Mouse (Mus musculus): ENCODE results near the gene Dchs1. TPM values are rescaled to one million over a fixed set of nuclear protein-coding genes. Genes with fewer than 3 reads are reported as not detected.

Gene Dchs1
- polyA plus RNA-seq, 1 experiment: 3.2 TPM

DNA sequence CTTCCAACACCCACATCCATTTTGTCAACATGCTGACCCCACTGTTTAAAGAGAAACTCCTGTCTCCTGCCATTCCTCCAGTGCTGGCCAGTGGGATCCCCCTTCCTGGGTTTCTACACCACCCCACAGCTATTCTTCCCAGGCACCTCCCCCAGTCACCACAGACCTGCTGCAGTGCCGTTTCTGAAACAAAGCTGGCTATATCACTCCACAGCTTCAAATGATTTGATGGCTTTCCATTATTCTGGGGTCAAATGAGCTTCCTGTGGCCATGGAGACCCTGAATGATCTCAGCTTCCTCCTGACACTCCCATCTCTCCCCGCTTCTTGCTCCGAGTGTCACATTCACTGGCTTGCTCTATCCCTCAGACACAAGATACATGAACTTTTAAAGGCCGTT is 2.9 kb downstream of the Dchs1 start:
- H3K27ac ChIP-seq (ENCODE audit: control insufficient read depth, insufficient read depth, low read depth, low read length): no peak overlapping the region
- H3K4me1 ChIP-seq (ENCODE audit: control insufficient read depth, insufficient read depth, low read length): peaks cover 10% of the 10 kb centered on the region
- TF ChIP-seq POLR2A (IDR thresholded peaks at IDR 0.05; ENCODE audit: control insufficient read depth, low read depth, low read length) (no peak), CTCF (IDR thresholded peaks at IDR 0.05; ENCODE audit: control insufficient read depth, insufficient read depth, insufficient replicate concordance, low read depth, low read length) (no peak)
- no peak overlapping the region for H3K4me3 ChIP-seq (ENCODE audit: control insufficient read depth, low read depth, low read length)
- no peaks in the 10 kb centered on the region for H3K36me3 ChIP-seq (ENCODE audit: control insufficient read depth, insufficient read depth, low read length)
- peaks cover 4% of the 10 kb centered on the region; the same call in 1 of the 2 replicates for H3K27me3 ChIP-seq (ENCODE audit: control insufficient read depth, insufficient read depth, low read length)

DNA sequence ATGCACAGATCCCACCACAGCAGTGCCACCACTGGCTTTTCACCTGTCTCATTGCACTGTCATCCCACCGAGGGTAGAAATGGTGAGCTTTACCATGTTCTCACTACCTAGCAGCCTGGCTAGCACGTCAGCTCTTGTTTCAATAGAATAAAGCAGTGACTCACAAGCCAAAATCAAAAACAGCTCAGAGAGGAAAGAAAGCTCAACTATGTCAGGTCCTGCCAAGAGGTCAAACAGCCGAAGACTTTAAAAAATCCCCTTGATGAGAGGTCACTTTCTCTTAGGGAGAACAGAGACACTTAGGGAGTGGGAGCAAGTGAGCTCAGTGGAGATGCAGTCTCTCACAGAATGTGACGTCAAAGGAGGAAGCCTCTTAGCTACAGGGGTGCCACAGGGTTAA is 3.6 kb downstream of the Dchs1 start:
- no peaks in the 10 kb centered on the region for H3K36me3 ChIP-seq (ENCODE audit: control insufficient read depth, insufficient read depth, low read length)
- peaks cover 10% of the 10 kb centered on the region for H3K4me1 ChIP-seq (ENCODE audit: control insufficient read depth, insufficient read depth, low read length)
- H3K4me3 ChIP-seq (ENCODE audit: control insufficient read depth, low read depth, low read length): no peak overlapping the region
- peaks cover 4% of the 10 kb centered on the region; the same call in 1 of the 2 replicates for H3K27me3 ChIP-seq (ENCODE audit: control insufficient read depth, insufficient read depth, low read length)
- no peak for TF ChIP-seq CTCF (IDR thresholded peaks at IDR 0.05; ENCODE audit: control insufficient read depth, insufficient read depth, insufficient replicate concordance, low read depth, low read length)
- no peak overlapping the region for H3K27ac ChIP-seq (ENCODE audit: control insufficient read depth, insufficient read depth, low read depth, low read length)

DNA sequence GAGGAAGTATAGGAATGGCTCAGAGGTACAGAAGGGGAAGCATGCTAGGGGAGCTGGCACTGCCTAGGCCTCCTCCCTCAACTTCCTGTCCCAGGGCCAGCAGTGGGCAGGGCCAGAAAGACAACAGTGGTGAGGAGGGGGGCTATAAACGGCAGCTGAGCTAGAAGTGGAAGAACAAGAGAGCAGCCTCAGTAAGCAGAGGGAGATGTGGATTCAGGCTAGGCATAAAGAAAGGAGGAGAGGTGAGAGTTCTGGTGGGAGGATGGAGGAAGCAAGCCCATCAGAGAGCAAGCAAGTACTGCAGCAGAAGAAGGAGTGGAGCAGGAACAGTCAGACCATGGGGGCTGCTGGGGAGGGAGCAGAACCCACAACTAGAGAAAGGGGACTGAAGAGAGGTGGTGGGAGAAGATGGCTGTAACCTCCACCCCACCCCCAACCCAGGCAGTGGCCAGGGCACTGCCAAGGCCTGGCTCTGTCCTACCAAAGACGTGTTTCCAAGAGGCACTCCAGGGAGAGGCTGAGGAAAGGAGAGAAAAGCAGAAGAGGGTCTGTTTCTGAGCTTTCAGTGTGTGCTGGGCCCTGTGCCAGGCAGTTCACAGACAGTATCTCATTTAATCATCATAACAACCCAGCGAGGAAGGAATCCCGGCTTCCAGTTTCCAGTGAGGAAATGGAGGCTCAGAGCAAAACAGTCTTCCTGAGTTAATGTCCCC is 8.7 kb downstream of the Dchs1 start:
- Histone ChIP-seq H3K4me3 (ENCODE audit: control insufficient read depth, low read depth, low read length) (no peak overlapping the region), H3K36me3 (ENCODE audit: control insufficient read depth, insufficient read depth, low read length) (no peaks in the 10 kb centered on the region), H3K27ac (ENCODE audit: control insufficient read depth, insufficient read depth, low read depth, low read length) (no peak overlapping the region), H3K27me3 (ENCODE audit: control insufficient read depth, insufficient read depth, low read length) (no peaks in the 10 kb centered on the region), H3K4me1 (ENCODE audit: control insufficient read depth, insufficient read depth, low read length) (no peaks in the 10 kb centered on the region; the same call in 1 of the 2 replicates)
- TF ChIP-seq CTCF (IDR thresholded peaks at IDR 0.05; ENCODE audit: control insufficient read depth, insufficient read depth, insufficient replicate concordance, low read depth, low read length): no peak
- TF ChIP-seq POLR2A (IDR thresholded peaks at IDR 0.05; ENCODE audit: control insufficient read depth, low read depth, low read length): no peak

DNA sequence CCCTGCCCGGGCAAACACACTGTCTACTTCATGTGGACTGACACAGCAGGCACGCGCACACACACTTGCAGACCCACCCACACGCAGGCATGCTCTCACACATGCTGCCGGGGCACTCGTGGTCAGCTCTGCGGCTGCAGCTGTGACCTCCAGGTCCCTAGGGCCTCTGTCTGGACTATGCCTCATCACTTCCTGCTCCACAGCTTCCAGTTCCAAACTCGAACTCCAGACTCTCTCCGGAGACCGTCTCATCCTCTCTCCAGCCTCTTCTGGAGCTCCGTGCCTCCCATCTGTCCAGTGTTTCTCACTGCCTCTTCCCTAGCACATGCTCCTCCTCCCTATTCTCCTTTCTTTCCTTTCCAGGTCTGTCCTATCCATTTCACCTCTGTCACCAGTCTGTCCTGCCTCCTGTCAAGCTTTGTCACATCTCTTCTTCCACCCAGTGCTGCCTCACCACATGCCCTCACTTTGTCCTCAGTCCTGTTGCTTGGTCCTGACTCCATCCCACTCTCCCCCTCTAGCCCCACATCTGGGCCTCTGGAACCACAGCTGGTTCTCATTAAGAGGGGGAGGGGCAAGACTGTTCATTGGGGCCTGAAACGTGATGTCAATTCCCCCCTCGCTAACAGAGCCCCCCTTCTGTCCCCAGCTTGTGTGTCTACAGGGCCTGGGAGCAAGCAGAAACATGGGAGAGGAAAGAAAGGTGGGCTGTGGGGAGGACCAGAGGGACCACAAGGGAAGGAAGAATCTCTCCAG is 9.5 kb downstream of the Dchs1 start:
- TF ChIP-seq POLR2A (IDR thresholded peaks at IDR 0.05; ENCODE audit: control insufficient read depth, low read depth, low read length) (no peak), CTCF (IDR thresholded peaks at IDR 0.05; ENCODE audit: control insufficient read depth, insufficient read depth, insufficient replicate concordance, low read depth, low read length) (no peak)
- H3K27ac ChIP-seq (ENCODE audit: control insufficient read depth, insufficient read depth, low read depth, low read length): no peak overlapping the region
- no peak overlapping the region for H3K4me3 ChIP-seq (ENCODE audit: control insufficient read depth, low read depth, low read length)
- H3K27me3 ChIP-seq (ENCODE audit: control insufficient read depth, insufficient read depth, low read length): no peaks in the 10 kb centered on the region
- H3K4me1 ChIP-seq (ENCODE audit: control insufficient read depth, insufficient read depth, low read length): no peaks in the 10 kb centered on the region; the same call in 1 of the 2 replicates
- no peaks in the 10 kb centered on the region for H3K36me3 ChIP-seq (ENCODE audit: control insufficient read depth, insufficient read depth, low read length)

DNA sequence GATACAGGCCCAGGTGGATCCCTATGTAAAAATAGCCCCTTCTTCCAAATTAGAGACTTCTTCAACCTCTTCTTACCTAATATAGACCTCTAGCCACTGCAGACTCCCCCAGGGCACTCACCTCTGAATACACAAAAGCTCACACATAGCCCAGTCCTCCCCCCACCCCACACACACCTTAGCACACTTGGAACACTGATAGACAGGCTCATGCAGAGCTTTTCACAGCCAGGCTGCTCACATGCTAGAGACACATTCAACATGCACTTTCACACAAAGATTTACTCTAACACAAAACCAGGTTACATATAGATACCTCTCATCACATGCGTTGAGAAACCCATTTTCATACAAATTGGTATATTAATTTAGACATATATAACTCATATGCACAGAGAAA is 10.1 kb downstream of the Dchs1 start:
- Histone ChIP-seq H3K27ac (ENCODE audit: control insufficient read depth, insufficient read depth, low read depth, low read length) (no peak overlapping the region), H3K36me3 (ENCODE audit: control insufficient read depth, insufficient read depth, low read length) (no peaks in the 10 kb centered on the region), H3K4me3 (ENCODE audit: control insufficient read depth, low read depth, low read length) (no peak overlapping the region), H3K4me1 (ENCODE audit: control insufficient read depth, insufficient read depth, low read length) (no peaks in the 10 kb centered on the region; the same call in 1 of the 2 replicates), H3K27me3 (ENCODE audit: control insufficient read depth, insufficient read depth, low read length) (no peaks in the 10 kb centered on the region)
- TF ChIP-seq POLR2A (IDR thresholded peaks at IDR 0.05; ENCODE audit: control insufficient read depth, low read depth, low read length): no peak
- TF ChIP-seq CTCF (IDR thresholded peaks at IDR 0.05; ENCODE audit: control insufficient read depth, insufficient read depth, insufficient replicate concordance, low read depth, low read length): no peak

DNA sequence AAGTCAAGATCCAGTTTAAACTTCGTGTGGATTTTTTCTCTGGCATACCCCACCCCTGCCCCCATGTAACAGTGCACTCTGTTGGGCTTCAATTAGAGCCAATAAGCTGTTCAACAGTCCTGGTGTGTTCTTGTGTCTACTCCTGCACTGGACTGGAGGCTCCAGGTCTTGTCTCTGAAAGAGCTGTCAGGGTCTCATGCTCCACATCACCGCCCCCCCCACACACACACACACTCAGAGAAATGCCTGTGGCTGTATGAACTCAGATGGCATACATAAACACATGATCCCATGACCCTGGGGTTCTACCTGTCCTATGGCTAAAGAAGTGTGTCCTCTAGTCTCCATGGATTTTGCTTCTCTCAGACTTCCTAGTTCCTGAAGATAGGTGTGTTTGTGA is 11.4 kb downstream of the Dchs1 start:
- no peaks in the 10 kb centered on the region for H3K27me3 ChIP-seq (ENCODE audit: control insufficient read depth, insufficient read depth, low read length)
- no peak overlapping the region for H3K4me3 ChIP-seq (ENCODE audit: control insufficient read depth, low read depth, low read length)
- no peaks in the 10 kb centered on the region; the same call in 1 of the 2 replicates for H3K4me1 ChIP-seq (ENCODE audit: control insufficient read depth, insufficient read depth, low read length)
- no peak for TF ChIP-seq POLR2A (IDR thresholded peaks at IDR 0.05; ENCODE audit: control insufficient read depth, low read depth, low read length)
- TF ChIP-seq CTCF (IDR thresholded peaks at IDR 0.05; ENCODE audit: control insufficient read depth, insufficient read depth, insufficient replicate concordance, low read depth, low read length): no peak
- no peaks in the 10 kb centered on the region for H3K36me3 ChIP-seq (ENCODE audit: control insufficient read depth, insufficient read depth, low read length)
- H3K27ac ChIP-seq (ENCODE audit: control insufficient read depth, insufficient read depth, low read depth, low read length): no peak overlapping the region

DNA sequence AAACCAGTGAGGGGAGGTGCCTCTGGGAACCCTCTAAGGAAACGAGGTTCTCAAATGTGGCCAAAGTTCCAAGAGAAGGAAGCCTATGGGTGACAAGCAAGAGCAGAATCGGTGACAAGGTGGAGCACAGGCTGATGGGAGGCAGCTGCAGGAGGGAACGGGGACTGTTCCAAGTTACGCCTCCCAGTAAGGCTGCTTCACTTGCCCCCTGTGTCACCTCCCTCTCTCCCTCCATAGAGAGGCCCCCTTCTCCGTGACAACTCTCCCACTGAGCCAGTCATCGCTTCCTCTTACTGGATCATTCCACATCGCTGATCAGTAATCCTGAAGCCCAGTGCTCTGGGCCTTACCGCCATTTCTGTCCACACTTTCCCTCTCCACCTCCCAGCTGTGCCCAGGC is 12.8 kb downstream of the Dchs1 start:
- Histone ChIP-seq H3K27me3 (ENCODE audit: control insufficient read depth, insufficient read depth, low read length) (no peaks in the 10 kb centered on the region), H3K36me3 (ENCODE audit: control insufficient read depth, insufficient read depth, low read length) (no peaks in the 10 kb centered on the region), H3K4me3 (ENCODE audit: control insufficient read depth, low read depth, low read length) (no peak overlapping the region), H3K27ac (ENCODE audit: control insufficient read depth, insufficient read depth, low read depth, low read length) (no peak overlapping the region), H3K4me1 (ENCODE audit: control insufficient read depth, insufficient read depth, low read length) (no peaks in the 10 kb centered on the region; the same call in 1 of the 2 replicates)
- TF ChIP-seq CTCF (IDR thresholded peaks at IDR 0.05; ENCODE audit: control insufficient read depth, insufficient read depth, insufficient replicate concordance, low read depth, low read length): no peak
- no peak for TF ChIP-seq POLR2A (IDR thresholded peaks at IDR 0.05; ENCODE audit: control insufficient read depth, low read depth, low read length)
